ENCODE assay signal across 12 mouse cellular contexts in the genomic region with DNA sequence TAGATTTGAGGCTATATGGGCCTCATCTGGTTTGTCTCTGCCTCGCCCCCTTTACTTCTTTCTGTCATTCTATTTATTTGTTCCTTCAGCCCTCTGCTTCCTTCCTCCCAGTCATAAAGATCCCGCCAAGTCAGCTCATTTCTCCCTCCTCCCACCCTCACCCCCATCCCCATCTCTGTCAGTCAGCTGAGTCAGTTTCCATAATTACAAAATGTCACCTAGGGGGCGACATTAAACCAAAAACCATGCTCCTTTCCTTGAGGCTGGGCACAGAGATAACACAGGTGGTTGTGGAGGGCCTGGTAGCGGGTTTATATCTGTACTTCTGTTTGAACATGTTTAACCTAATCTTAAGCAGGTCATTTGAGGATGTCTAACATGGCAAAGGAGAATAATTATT. TPM values are rescaled to one million over a fixed set of nuclear protein-coding genes. Genes with fewer than 3 reads are reported as not detected.
DNase-seq lines count a peak whose midpoint lies in the region; ATAC-seq lines count a peak whose summit lies in the region.
"Had no signal": no experiment of that assay in that cellular context is flagged by ENCODE, and none has a peak within 500 bp of the region (broad histone marks: within the 10 kb centered on the region; RNA-seq: fewer than 3 reads in every experiment).

No protein-coding gene starts in this region.

- no peaks in the 10 kb centered on the region for H3K36me3 ChIP-seq in embryonic facial prominence, embryonic 13.5 days
- H3K36me3 ChIP-seq in embryonic facial prominence, embryonic 10.5 days (replicated peaks): no peaks in the 10 kb centered on the region
- no peaks in the 10 kb centered on the region for H3K36me3 ChIP-seq in midbrain, embryonic 12.5 days
- no peaks in the 10 kb centered on the region for H3K36me3 ChIP-seq in midbrain, embryonic 16.5 days (ENCODE audit: control insufficient read depth, insufficient read depth, low read length)
- no peaks in the 10 kb centered on the region for H3K36me3 ChIP-seq in hindbrain, embryonic 13.5 days
- H3K36me3 ChIP-seq: forebrain, embryonic 15.5 days; hindbrain, embryonic 10.5 days; neural tube, embryonic 13.5 days; stomach, embryonic 15.5 days had no signal

- no peak overlapping the region for H3K4me3 ChIP-seq in embryonic facial prominence, embryonic 13.5 days
- H3K4me3 ChIP-seq in embryonic facial prominence, embryonic 10.5 days: no peak overlapping the region
- H3K4me3 ChIP-seq in midbrain, embryonic 12.5 days: no peak overlapping the region
- no peak overlapping the region for H3K4me3 ChIP-seq in midbrain, embryonic 16.5 days (ENCODE audit: low read depth, low read length)
- no peak overlapping the region for H3K4me3 ChIP-seq in hindbrain, embryonic 13.5 days
- H3K4me3 ChIP-seq: forebrain, embryonic 15.5 days; hindbrain, embryonic 10.5 days; neural tube, embryonic 13.5 days; stomach, embryonic 15.5 days had no signal

- WGBS in embryonic facial prominence, embryonic 13.5 days: 49% methylated on average over 4 of the region's 4 CpGs
- 56% methylated on average over 4 of the region's 4 CpGs for WGBS in embryonic facial prominence, embryonic 10.5 days
- WGBS in midbrain, embryonic 12.5 days: 48% methylated on average over 4 of the region's 4 CpGs
- 44% methylated on average over 4 of the region's 4 CpGs for WGBS in midbrain, embryonic 16.5 days
- WGBS in hindbrain, embryonic 13.5 days: 47% methylated on average over 4 of the region's 4 CpGs

- no peaks in the 10 kb centered on the region for H3K9me3 ChIP-seq in embryonic facial prominence, embryonic 13.5 days
- no peaks in the 10 kb centered on the region for H3K9me3 ChIP-seq in embryonic facial prominence, embryonic 10.5 days
- no peaks in the 10 kb centered on the region for H3K9me3 ChIP-seq in midbrain, embryonic 12.5 days
- H3K9me3 ChIP-seq in midbrain, embryonic 16.5 days (replicated peaks; ENCODE audit: control insufficient read depth, low read length, poor library complexity, severe bottlenecking): no peaks in the 10 kb centered on the region
- no peaks in the 10 kb centered on the region for H3K9me3 ChIP-seq in hindbrain, embryonic 13.5 days
- H3K9me3 ChIP-seq: forebrain, embryonic 15.5 days; hindbrain, embryonic 10.5 days; neural tube, embryonic 13.5 days; stomach, embryonic 15.5 days had no signal

- H3K9ac ChIP-seq in embryonic facial prominence, embryonic 13.5 days: no peak overlapping the region
- H3K9ac ChIP-seq in midbrain, embryonic 12.5 days (replicated peaks): no peak overlapping the region
- H3K9ac ChIP-seq in midbrain, embryonic 16.5 days (ENCODE audit: low read depth, low read length): no peak overlapping the region
- H3K9ac ChIP-seq in hindbrain, embryonic 13.5 days: no peak overlapping the region
- H3K9ac ChIP-seq: forebrain, embryonic 15.5 days; neural tube, embryonic 13.5 days; stomach, embryonic 15.5 days had no signal

- no peak for DNase-seq in embryonic facial prominence, embryonic 10.5 days (ENCODE audit: low spot score)
- DNase-seq in retina, embryonic 14.5 days (ENCODE audit: low spot score): peak; percentile 46
- DNase-seq in Muller cell, postnatal 12 days (ENCODE audit: inconsistent ontology term): no peak

- H3K4me1 ChIP-seq in embryonic facial prominence, embryonic 13.5 days: peaks cover 11% of the 10 kb centered on the region
- H3K4me1 ChIP-seq in embryonic facial prominence, embryonic 10.5 days: no peaks in the 10 kb centered on the region
- no peaks in the 10 kb centered on the region for H3K4me1 ChIP-seq in midbrain, embryonic 12.5 days
- no peaks in the 10 kb centered on the region for H3K4me1 ChIP-seq in midbrain, embryonic 16.5 days (ENCODE audit: control insufficient read depth, insufficient read depth, low read length)
- H3K4me1 ChIP-seq in hindbrain, embryonic 13.5 days (replicated peaks): no peaks in the 10 kb centered on the region
- H3K4me1 ChIP-seq: hindbrain, embryonic 10.5 days had no signal

- no peak overlapping the region for H3K27ac ChIP-seq in embryonic facial prominence, embryonic 13.5 days
- no peak overlapping the region for H3K27ac ChIP-seq in embryonic facial prominence, embryonic 10.5 days (replicated peaks)
- no peak overlapping the region for H3K27ac ChIP-seq in midbrain, embryonic 12.5 days (replicated peaks)
- H3K27ac ChIP-seq in midbrain, embryonic 16.5 days (ENCODE audit: low read length): no peak overlapping the region
- H3K27ac ChIP-seq in hindbrain, embryonic 13.5 days: no peak overlapping the region
- H3K27ac ChIP-seq: forebrain, embryonic 15.5 days; hindbrain, embryonic 10.5 days; neural tube, embryonic 13.5 days; stomach, embryonic 15.5 days had no signal

- no peak overlapping the region for H3K4me2 ChIP-seq in embryonic facial prominence, embryonic 13.5 days
- H3K4me2 ChIP-seq in midbrain, embryonic 12.5 days (replicated peaks): no peak overlapping the region
- no peak overlapping the region for H3K4me2 ChIP-seq in midbrain, embryonic 16.5 days (ENCODE audit: low read length)
- no peak overlapping the region for H3K4me2 ChIP-seq in hindbrain, embryonic 13.5 days
- H3K4me2 ChIP-seq: forebrain, embryonic 15.5 days; neural tube, embryonic 13.5 days; stomach, embryonic 15.5 days had no signal

- H3K27me3 ChIP-seq in embryonic facial prominence, embryonic 13.5 days: no peaks in the 10 kb centered on the region
- no peaks in the 10 kb centered on the region for H3K27me3 ChIP-seq in embryonic facial prominence, embryonic 10.5 days (replicated peaks; ENCODE audit: low read depth, poor library complexity, severe bottlenecking)
- H3K27me3 ChIP-seq in midbrain, embryonic 12.5 days: no peaks in the 10 kb centered on the region
- no peaks in the 10 kb centered on the region for H3K27me3 ChIP-seq in midbrain, embryonic 16.5 days (ENCODE audit: control insufficient read depth, insufficient read depth, low read depth, low read length)
- H3K27me3 ChIP-seq in hindbrain, embryonic 13.5 days: no peaks in the 10 kb centered on the region
- H3K27me3 ChIP-seq: forebrain, embryonic 15.5 days; neural tube, embryonic 13.5 days; stomach, embryonic 15.5 days had no signal

- 0 out of 2 replicates have a peak, but pooled peaks have one; percentile 26 for ATAC-seq in embryonic facial prominence, embryonic 13.5 days (ENCODE audit: insufficient number of reproducible peaks, insufficient read depth, low FRiP score, low TSS enrichment, low read depth)
- ATAC-seq in midbrain, embryonic 12.5 days (ENCODE audit: low FRiP score, low read depth): peak; percentile 38; the same call in 1 of the 2 replicates
- no peak for ATAC-seq in midbrain, embryonic 16.5 days
- ATAC-seq in granulocyte monocyte progenitor cell, adult 5-6 weeks (replicated peaks; ENCODE audit: poor library complexity, severe bottlenecking): peak; percentile 40
- ATAC-seq in hindbrain, embryonic 13.5 days (ENCODE audit: low FRiP score): no peak
- ATAC-seq: forebrain, embryonic 15.5 days had no signal

RNA-seq across cellular contexts. Expression of gene Fam133b, which starts 31.0 kb away (rescaled TPM):
- 39.1 and 41.6 TPM in 2 replicates for polyA plus RNA-seq in embryonic facial prominence, embryonic 13.5 days (2015; fragmentation: Nextera tagmentation; extraction: Ambion mirVana)
- 34.6 and 38.0 TPM in 2 replicates for polyA plus RNA-seq in embryonic facial prominence, embryonic 10.5 days (2016; fragmentation: Nextera tagmentation; extraction: Ambion mirVana)
- polyA plus RNA-seq in midbrain, embryonic 12.5 days (2016; fragmentation: Nextera tagmentation; extraction: Ambion mirVana): 36.4 and 39.4 TPM in 2 replicates
- polyA plus RNA-seq in midbrain, embryonic 16.5 days (2015; fragmentation: Nextera tagmentation; extraction: Ambion mirVana): 23.0 and 25.2 TPM in 2 replicates
- total RNA-seq in granulocyte monocyte progenitor cell, adult 5-6 weeks (2014; fragmentation: Nextera tagmentation): 80.8 and 84.5 TPM in 2 replicates
- 112 and 128 TPM in 2 replicates for total RNA-seq in granulocyte monocyte progenitor cell, adult 5-6 weeks (2017)
- polyA plus RNA-seq in hindbrain, embryonic 13.5 days (2015; fragmentation: Nextera tagmentation; extraction: Ambion mirVana): 29.3 and 32.1 TPM in 2 replicates

RNA-seq across cellular contexts. Expression of gene 1700109H08Rik, which starts 58.8 kb away (rescaled TPM):
- 3.5 and 4.5 TPM in 2 replicates for polyA plus RNA-seq in embryonic facial prominence, embryonic 13.5 days (2015; fragmentation: Nextera tagmentation; extraction: Ambion mirVana)
- 3.9 and 4.0 TPM in 2 replicates for polyA plus RNA-seq in embryonic facial prominence, embryonic 10.5 days (2016; fragmentation: Nextera tagmentation; extraction: Ambion mirVana)
- polyA plus RNA-seq in midbrain, embryonic 12.5 days (2016; fragmentation: Nextera tagmentation; extraction: Ambion mirVana): 4.3 and 4.9 TPM in 2 replicates
- polyA plus RNA-seq in midbrain, embryonic 16.5 days (2015; fragmentation: Nextera tagmentation; extraction: Ambion mirVana): 2.2 and 2.4 TPM in 2 replicates
- total RNA-seq in granulocyte monocyte progenitor cell, adult 5-6 weeks (2014; fragmentation: Nextera tagmentation): 12.4 and 15.1 TPM in 2 replicates
- 8.0 and 8.2 TPM in 2 replicates for total RNA-seq in granulocyte monocyte progenitor cell, adult 5-6 weeks (2017)
- 2.5 and 3.8 TPM in 2 replicates for polyA plus RNA-seq in hindbrain, embryonic 13.5 days (2015; fragmentation: Nextera tagmentation; extraction: Ambion mirVana)

Comparison
In these comparisons a context has a peak if more than half of its experiments do, and no peak if none do; other contexts are left out.
1. ATAC-seq: peak in embryonic facial prominence, embryonic 13.5 days (single experiment), midbrain, embryonic 12.5 days (single experiment) and granulocyte monocyte progenitor cell, adult 5-6 weeks (single experiment); none in midbrain, embryonic 16.5 days (single experiment) and hindbrain, embryonic 13.5 days (single experiment).